Mouse (Mus musculus) neural tube, embryonic 13.5 days (tissue): Measurements from ENCODE around the gene S100a10. TPM values are rescaled to one million over a fixed set of nuclear protein-coding genes. Genes with fewer than 3 reads are reported as not detected.

Experiments used
- ATAC-seq: fragments of 200-750 bp; cut with Nextera tagmentation; 2 replicates; pipeline ENCODE4 v1.8.0; 2017; ENCODE audit warnings: low read depth, mild to moderate bottlenecking, moderate TSS enrichment, moderate library complexity
- H3K27ac ChIP-seq: fragments of 300-500 bp; sonication (generic); replicated peaks from 2 replicates; pipeline ENCODE4 v1.5.1; 2015; ENCODE audit warnings: moderate library complexity, mild to moderate bottlenecking, inconsistent platforms
- H3K27me3 ChIP-seq: fragments of 300-500 bp; sonication (generic); 2 replicates; pipeline ENCODE4 v1.6.1; 2015; ENCODE audit warnings: mild to moderate bottlenecking, inconsistent platforms
- H3K36me3 ChIP-seq: fragments of 300-500 bp; sonication (generic); 2 replicates; pipeline ENCODE4 v1.6.1; 2015; ENCODE audit warnings: mild to moderate bottlenecking, inconsistent platforms
- H3K4me1 ChIP-seq: fragments of 300-500 bp; sonication (generic); replicated peaks from 2 replicates; pipeline ENCODE4 v1.6.1; 2015; ENCODE audit warnings: inconsistent platforms
- H3K4me2 ChIP-seq: fragments of 300-500 bp; sonication (generic); 2 replicates; pipeline ENCODE4 v1.6.1; 2015; ENCODE audit warnings: inconsistent platforms, mild to moderate bottlenecking, moderate library complexity
- H3K4me3 ChIP-seq: fragments of 300-500 bp; sonication (generic); 2 replicates; pipeline ENCODE4 v1.5.1; 2015; ENCODE audit warnings: mild to moderate bottlenecking, inconsistent platforms
- H3K9ac ChIP-seq: fragments of 300-500 bp; sonication (generic); 2 replicates; pipeline ENCODE4 v1.6.1; 2015; ENCODE audit warnings: moderate library complexity, mild to moderate bottlenecking, inconsistent platforms
- H3K9me3 ChIP-seq: fragments of 300-500 bp; sonication (generic); 2 replicates; pipeline ENCODE4 v1.6.1; 2016; ENCODE audit warnings: inconsistent platforms
- WGBS: fragments of 180-500 bp; shearing (Covaris S2); methylation state at CpG from one replicate; pipeline ENCODE4 v1.1.7; 2015; 5-methylcytosine and 5-hydroxymethylcytosine counted together
- polyA plus RNA-seq: library from polyadenylated mRNA; unstranded; fragments of >200 nt; fragmentation: Nextera tagmentation; extraction: Ambion mirVana; gene quantifications from 2 replicates; pipeline ENCODE4 v1.2.1, GENCODE M21; 2015

S100a10 gene
- polyA plus RNA-seq, 1 experiment from 2014 or later = 435 TPM

- Histone ChIP-seq H3K27me3 (no peaks in the 10 kb centered on the region), H3K4me3 (no peak overlapping the region), H3K9me3 (no peaks in the 10 kb centered on the region), H3K36me3 (peaks cover 5% of the 10 kb centered on the region; the same call in 1 of the 2 replicates), H3K9ac (no peak overlapping the region), H3K4me2 (no peak overlapping the region), H3K4me1 (no peaks in the 10 kb centered on the region), H3K27ac (no peak overlapping the region)
- 90% methylated on average over 4 of the region's 4 CpGs for WGBS
- ATAC-seq = no peak
Observed at GRCm38 (mm10) chr3:93563216-93563615, 8.3 kb downstream of the S100a10 start.

DNA sequence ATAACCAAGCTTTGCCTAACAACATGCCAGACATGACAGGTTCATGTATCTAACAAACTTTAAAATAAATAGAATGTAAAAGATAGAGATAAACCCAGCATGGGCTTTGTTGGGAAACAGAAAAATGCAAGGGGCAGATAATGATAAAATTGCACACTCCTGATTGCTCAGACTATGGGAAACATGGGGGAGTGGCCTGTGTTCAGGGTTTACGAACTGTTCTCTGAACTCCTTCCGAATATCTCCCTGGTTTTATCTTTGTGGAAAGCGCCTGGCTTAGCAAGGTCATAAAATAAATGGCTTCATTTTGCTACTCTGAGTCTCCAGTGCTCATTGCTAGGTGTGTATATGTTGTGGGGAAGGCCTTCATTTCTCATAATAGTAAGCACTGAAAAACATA is 12.0 kb downstream of the S100a10 start:
- 84% methylated on average over 3 of the region's 3 CpGs for WGBS
- Histone ChIP-seq H3K27ac (no peak overlapping the region), H3K36me3 (no peaks in the 10 kb centered on the region), H3K4me2 (no peak overlapping the region), H3K27me3 (no peaks in the 10 kb centered on the region), H3K9me3 (no peaks in the 10 kb centered on the region), H3K4me3 (no peak overlapping the region), H3K4me1 (no peaks in the 10 kb centered on the region; the same call in 1 of the 2 replicates), H3K9ac (no peak overlapping the region)
- ATAC-seq = no peak

DNA sequence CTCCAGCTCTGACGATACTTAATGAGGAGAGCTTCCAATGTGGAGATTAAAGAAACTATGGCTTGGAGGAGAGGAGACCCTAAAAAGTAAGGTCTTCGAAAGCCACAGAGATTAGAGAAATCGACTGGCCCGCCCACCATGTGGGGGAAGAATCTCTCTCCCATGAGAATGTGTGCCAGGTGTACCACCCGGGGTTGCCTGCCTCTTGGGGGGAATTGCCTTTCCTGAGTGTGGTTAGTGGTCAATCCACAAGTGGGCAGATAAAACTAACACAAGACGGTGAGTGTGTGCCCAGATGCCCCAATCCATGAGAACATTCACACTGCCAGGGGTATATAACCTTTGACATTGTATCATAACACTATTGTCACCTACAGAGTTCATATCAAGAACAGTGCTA is 12.8 kb downstream of the S100a10 start:
- no peak for ATAC-seq
- H3K4me1 ChIP-seq = no peaks in the 10 kb centered on the region; the same call in 1 of the 2 replicates
- 94% methylated on average over 6 of the region's 6 CpGs for WGBS

GRCm38 (mm10) chr3:93568428-93569040 is 13.7 kb downstream of the S100a10 start:
- H3K4me3 ChIP-seq = no peak overlapping the region
- no peaks in the 10 kb centered on the region for H3K9me3 ChIP-seq
- no peak for ATAC-seq
- H3K9ac ChIP-seq = no peak overlapping the region
- no peaks in the 10 kb centered on the region; the same call in 1 of the 2 replicates for H3K4me1 ChIP-seq
- no peaks in the 10 kb centered on the region for H3K36me3 ChIP-seq
- 0 out of 2 replicates have a peak overlapping the region, but pooled peaks have one; percentile 13 for H3K27ac ChIP-seq
- H3K27me3 ChIP-seq = no peaks in the 10 kb centered on the region
- 63% methylated on average over 7 of the region's 7 CpGs for WGBS
- no peak overlapping the region for H3K4me2 ChIP-seq

More for the DNA sequence above, 12.8 kb downstream of the S100a10 start:
- Histone ChIP-seq H3K4me3 (no peak overlapping the region), H3K36me3 (no peaks in the 10 kb centered on the region), H3K27me3 (no peaks in the 10 kb centered on the region), H3K4me2 (no peak overlapping the region), H3K9me3 (no peaks in the 10 kb centered on the region), H3K27ac (no peak overlapping the region), H3K9ac (no peak overlapping the region)

GRCm38 (mm10) chr3:93569046-93569445 is 14.2 kb downstream of the S100a10 start:
- H3K4me1 ChIP-seq = no peaks in the 10 kb centered on the region; the same call in 1 of the 2 replicates
- no peak overlapping the region for H3K4me3 ChIP-seq
- no peak overlapping the region for H3K4me2 ChIP-seq
- H3K27me3 ChIP-seq = no peaks in the 10 kb centered on the region
- 67% methylated on average over 2 of the region's 2 CpGs for WGBS
- ATAC-seq = no peak
- no peak overlapping the region for H3K9ac ChIP-seq
- H3K36me3 ChIP-seq = no peaks in the 10 kb centered on the region
- H3K9me3 ChIP-seq = no peaks in the 10 kb centered on the region
- H3K27ac ChIP-seq = 0 out of 2 replicates have a peak overlapping the region, but pooled peaks have one; percentile 13

DNA sequence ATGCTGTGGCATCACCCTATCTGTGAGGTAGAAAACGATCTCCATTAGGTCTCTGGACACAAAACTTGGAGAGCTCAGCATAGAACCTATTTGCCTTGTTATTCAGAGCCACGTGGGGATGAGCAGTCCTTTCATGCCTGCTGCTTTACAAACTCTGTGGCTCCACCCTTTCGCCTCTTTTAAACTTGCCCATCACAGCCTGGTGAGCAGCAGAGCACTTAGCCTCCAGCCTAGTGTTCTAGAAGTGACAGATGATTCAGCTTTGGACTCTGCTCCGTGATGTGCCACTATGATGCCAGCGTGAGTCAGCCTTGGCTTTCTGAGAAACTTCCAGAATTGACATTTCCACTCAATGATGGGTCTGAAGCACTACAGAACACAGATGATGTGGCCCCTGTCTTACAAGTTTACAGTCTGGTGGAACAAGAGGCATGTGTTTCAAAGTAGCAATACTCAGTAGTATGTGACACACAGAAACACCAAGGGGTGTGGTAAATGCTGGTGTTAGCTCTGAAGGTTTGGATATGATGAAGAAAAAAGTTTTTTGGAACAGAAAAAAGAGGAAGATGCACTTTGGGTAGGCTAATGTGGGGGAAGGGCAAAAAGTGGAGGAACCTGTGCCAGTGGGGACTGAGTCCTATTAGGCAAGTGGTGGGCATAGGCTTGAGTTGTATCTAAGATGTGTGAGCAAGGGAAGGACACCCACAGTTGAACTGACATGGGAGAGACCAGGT is 17.3 kb downstream of the S100a10 start:
- Histone ChIP-seq H3K4me3 (no peak overlapping the region), H3K9me3 (no peaks in the 10 kb centered on the region), H3K36me3 (no peaks in the 10 kb centered on the region), H3K9ac (no peak overlapping the region), H3K4me2 (no peak overlapping the region), H3K27ac (no peak overlapping the region), H3K27me3 (no peaks in the 10 kb centered on the region), H3K4me1 (no peaks in the 10 kb centered on the region; the same call in 1 of the 2 replicates)
- 69% methylated on average over 5 of the region's 5 CpGs for WGBS
- no peak for ATAC-seq

DNA sequence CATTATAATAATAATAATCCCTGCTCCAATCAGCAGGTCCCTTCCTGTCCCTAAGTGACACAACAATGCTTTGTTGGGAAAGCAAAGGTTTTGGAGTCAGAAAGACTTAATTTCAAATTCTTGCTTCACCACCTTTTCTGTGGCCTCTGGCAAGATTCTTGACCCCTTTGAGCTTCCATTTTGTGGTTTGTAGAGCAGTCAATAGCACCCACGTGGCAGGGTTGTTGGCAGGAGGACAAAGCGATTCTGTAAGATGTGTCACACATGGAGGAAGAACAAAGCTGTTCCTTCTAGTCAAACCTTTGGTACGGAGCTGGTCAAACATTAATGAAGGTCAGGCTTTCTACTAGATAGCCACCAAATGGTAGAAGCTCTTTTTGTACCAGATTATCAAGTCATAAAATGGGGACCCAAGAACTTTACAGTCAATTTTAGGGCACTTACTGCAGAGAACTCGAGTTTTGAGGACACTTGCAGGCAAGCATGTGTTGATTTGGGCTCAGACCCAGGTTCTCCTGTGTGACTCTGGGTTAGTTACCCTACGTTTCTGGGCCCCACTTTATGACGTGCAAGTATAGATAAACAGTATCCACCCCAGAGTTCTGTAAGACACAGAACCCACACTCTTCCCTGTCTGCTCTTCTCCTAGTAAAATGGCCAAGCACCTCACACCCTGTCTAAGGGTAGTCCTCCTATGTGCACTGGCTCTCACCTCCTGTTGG is 24.6 kb downstream of the S100a10 start:
- no peaks in the 10 kb centered on the region for H3K4me1 ChIP-seq
- no peaks in the 10 kb centered on the region for H3K9me3 ChIP-seq
- H3K4me3 ChIP-seq = no peak overlapping the region
- H3K27me3 ChIP-seq = no peaks in the 10 kb centered on the region
- WGBS = 56% methylated on average over 6 of the region's 6 CpGs
- no peak overlapping the region for H3K4me2 ChIP-seq
- H3K36me3 ChIP-seq = no peaks in the 10 kb centered on the region
- no peak overlapping the region for H3K9ac ChIP-seq
- no peak overlapping the region for H3K27ac ChIP-seq
- ATAC-seq = no peak

GRCm38 (mm10) chr3:93580039-93580403 is 25.1 kb downstream of the S100a10 start:
- no peak overlapping the region for H3K4me3 ChIP-seq
- no peaks in the 10 kb centered on the region for H3K36me3 ChIP-seq
- H3K4me2 ChIP-seq = no peak overlapping the region
- no peaks in the 10 kb centered on the region for H3K27me3 ChIP-seq
- no peak overlapping the region for H3K27ac ChIP-seq
- H3K9me3 ChIP-seq = no peaks in the 10 kb centered on the region
- 94% methylated on average over 2 of the region's 2 CpGs for WGBS
- no peaks in the 10 kb centered on the region for H3K4me1 ChIP-seq
- H3K9ac ChIP-seq = no peak overlapping the region
- no peak for ATAC-seq

- Histone ChIP-seq H3K4me3 (no peak overlapping the region), H3K9ac (no peak overlapping the region), H3K4me1 (no peaks in the 10 kb centered on the region), H3K4me2 (no peak overlapping the region), H3K27ac (no peak overlapping the region), H3K27me3 (no peaks in the 10 kb centered on the region), H3K9me3 (no peaks in the 10 kb centered on the region), H3K36me3 (no peaks in the 10 kb centered on the region)
- ATAC-seq = no peak
- whole genome bisulfite sequencing = 47% methylated on average over 2 of the region's 2 CpGs
Observed at GRCm38 (mm10) chr3:93580946-93581345, 26.1 kb downstream of the S100a10 start.

DNA sequence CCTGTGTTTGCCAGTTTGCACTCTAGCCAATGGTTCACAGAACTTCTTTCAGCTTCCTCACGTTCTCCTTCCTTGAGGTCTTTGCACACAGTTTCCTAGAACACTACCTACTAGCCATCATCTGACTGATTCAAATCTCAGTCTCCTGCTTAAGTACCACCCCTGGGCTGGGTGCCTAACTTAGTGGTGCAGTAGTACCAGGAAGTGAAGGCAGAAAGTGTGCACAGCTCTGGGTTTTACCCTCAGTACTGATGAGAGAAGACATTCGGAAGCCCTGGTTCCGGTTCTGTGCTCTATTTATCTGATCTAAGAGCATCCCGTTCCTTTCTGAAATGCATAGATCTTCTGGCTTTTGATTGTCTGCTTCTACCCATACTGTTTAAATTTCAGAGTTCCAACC is 26.8 kb downstream of the S100a10 start:
- Histone ChIP-seq H3K4me3 (no peak overlapping the region), H3K27ac (no peak overlapping the region), H3K36me3 (no peaks in the 10 kb centered on the region), H3K27me3 (no peaks in the 10 kb centered on the region), H3K4me2 (no peak overlapping the region), H3K9ac (no peak overlapping the region), H3K9me3 (no peaks in the 10 kb centered on the region), H3K4me1 (no peaks in the 10 kb centered on the region)
- WGBS = 85% methylated on average over 4 of the region's 4 CpGs
- no peak for ATAC-seq

DNA sequence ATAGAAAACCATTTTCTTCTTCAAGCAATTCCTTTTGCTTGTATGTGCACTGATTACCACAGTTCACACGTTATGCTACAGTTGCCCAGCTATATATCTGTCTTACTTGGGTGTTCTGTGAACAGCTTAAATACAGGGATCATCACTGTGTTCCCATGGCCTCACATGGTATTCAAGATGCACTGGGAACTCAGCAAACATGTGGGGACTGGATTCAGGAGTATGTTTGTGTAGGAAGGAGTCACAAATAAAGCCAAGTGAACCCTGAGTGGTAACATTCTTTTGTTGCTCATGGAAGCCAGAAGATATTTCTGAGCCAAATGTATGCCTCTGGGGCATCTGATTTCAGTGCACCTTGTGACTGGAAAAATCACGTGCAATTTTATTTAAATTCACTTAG is 28.2 kb downstream of the S100a10 start:
- no peak for ATAC-seq
- H3K36me3 ChIP-seq = no peaks in the 10 kb centered on the region
- 79% methylated on average over 2 of the region's 2 CpGs for WGBS

GRCm38 (mm10) chr3:93589629-93590028 is 34.7 kb downstream of the S100a10 start:
- H3K27me3 ChIP-seq = peaks cover 49% of the 10 kb centered on the region
- H3K9ac ChIP-seq = no peak overlapping the region
- 90% methylated on average over 5 of the region's 5 CpGs for WGBS
- H3K9me3 ChIP-seq = no peaks in the 10 kb centered on the region
- H3K4me1 ChIP-seq = no peaks in the 10 kb centered on the region
- H3K4me2 ChIP-seq = no peak overlapping the region
- no peaks in the 10 kb centered on the region for H3K36me3 ChIP-seq
- no peak overlapping the region for H3K4me3 ChIP-seq
- ATAC-seq = no peak
- H3K27ac ChIP-seq = no peak overlapping the region

More for the DNA sequence above, 28.2 kb downstream of the S100a10 start:
- H3K4me3 ChIP-seq = no peak overlapping the region
- no peak overlapping the region for H3K9ac ChIP-seq
- H3K27ac ChIP-seq = no peak overlapping the region
- no peaks in the 10 kb centered on the region for H3K4me1 ChIP-seq
- no peaks in the 10 kb centered on the region for H3K27me3 ChIP-seq
- no peak overlapping the region for H3K4me2 ChIP-seq
- H3K9me3 ChIP-seq = no peaks in the 10 kb centered on the region
